Mouse (Mus musculus) stomach, postnatal 0 days (tissue): ENCODE measurements around the gene Cpa4. TPM values are rescaled to one million over a fixed set of nuclear protein-coding genes. Genes with fewer than 3 reads are reported as not detected.

Source experiments
- ATAC-seq: fragments of 200-750 bp; cut with Nextera tagmentation; 2 replicates; pipeline ENCODE4 v1.8.0; 2017; ENCODE audit not compliant: low FRiP score, low TSS enrichment
- DNase-seq: peaks from one replicate; pipeline ENCODE4 v3.0.0-alpha.2; 2016; ENCODE audit warnings: low spot score
- H3K27ac ChIP-seq: fragments of 300-500 bp; sonication (generic); replicated peaks from 2 replicates; pipeline ENCODE4 v1.5.1; 2014; ENCODE audit warnings: mild to moderate bottlenecking, control low read depth
- H3K27me3 ChIP-seq: fragments of 300-500 bp; sonication (generic); 2 replicates; pipeline ENCODE4 v1.6.1; 2014; ENCODE audit warnings: low read length; ENCODE audit not compliant: control insufficient read depth, insufficient read depth
- H3K36me3 ChIP-seq: fragments of 300-500 bp; sonication (generic); 2 replicates; pipeline ENCODE4 v1.6.1; 2014; ENCODE audit warnings: low read length, mixed read lengths; ENCODE audit not compliant: control insufficient read depth, insufficient read depth
- H3K4me1 ChIP-seq: fragments of 300-500 bp; sonication (generic); replicated peaks from 2 replicates; pipeline ENCODE4 v1.6.1; 2014; ENCODE audit warnings: antibody characterized with exemption; ENCODE audit not compliant: control insufficient read depth, insufficient read depth
- H3K4me2 ChIP-seq: fragments of 300-500 bp; sonication (generic); replicated peaks from 2 replicates; pipeline ENCODE4 v1.6.1; 2014; ENCODE audit warnings: low read depth, mild to moderate bottlenecking, control low read depth, moderate library complexity
- H3K4me3 ChIP-seq: fragments of 300-500 bp; sonication (generic); 2 replicates; pipeline ENCODE4 v1.5.1; 2014; ENCODE audit warnings: low read depth, low read length, control low read depth
- H3K9ac ChIP-seq: fragments of 300-500 bp; sonication (generic); 2 replicates; pipeline ENCODE4 v1.6.1; 2014; ENCODE audit warnings: mild to moderate bottlenecking, low read length, control low read depth, mixed read lengths
- H3K9me3 ChIP-seq: fragments of 300-500 bp; sonication (generic); 2 replicates; pipeline ENCODE4 v1.6.1; 2016; ENCODE audit warnings: low read length; ENCODE audit not compliant: control insufficient read depth
- CTCF ChIP-seq: IDR thresholded peaks from 2 replicates; pipeline ENCODE4 v1.5.1; 2016; ENCODE audit warnings: antibody characterized with exemption, low read depth, mild to moderate bottlenecking, moderate library complexity
- EP300 ChIP-seq: optimal IDR thresholded peaks from 2 replicates; pipeline ENCODE3; 2016; ENCODE audit warnings: antibody characterized with exemption
- WGBS: fragments of 180-500 bp; shearing (Covaris S2); extraction: QIAGEN DNeasy Blood & Tissue Kit; methylation state at CpG from one replicate; pipeline ENCODE4 v1.1.7; 2014; 5-methylcytosine and 5-hydroxymethylcytosine counted together
- polyA plus RNA-seq: library from polyadenylated mRNA; unstranded; fragments of >200 nt; fragmentation: Nextera tagmentation; extraction: Ambion mirVana; gene quantifications from 2 replicates; pipeline ENCODE4 v1.2.1, GENCODE M21; 2015

Gene Cpa4
- 32.7 and 33.7 TPM in 2 replicates for polyA plus RNA-seq

DNA sequence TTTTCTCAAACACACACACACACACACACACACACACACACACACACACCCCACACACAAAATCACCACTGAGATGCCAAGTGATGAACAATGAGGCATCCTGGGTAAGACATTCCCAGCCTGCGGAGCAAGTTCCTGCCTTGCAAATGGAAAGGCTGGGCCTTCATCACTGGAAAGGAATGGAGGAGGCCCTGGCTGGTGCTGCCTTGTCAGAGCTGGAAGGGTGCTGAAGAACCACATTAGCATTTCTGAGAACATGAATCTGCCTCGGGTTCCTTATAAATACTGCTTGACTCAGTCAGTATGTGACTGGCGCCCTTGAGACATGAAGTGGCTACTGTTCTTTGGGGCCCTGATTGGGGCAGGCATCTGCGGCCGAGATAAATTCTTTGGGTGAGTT, at the start of gene Cpa4:
Gene Cpa4 (plus strand): TSS at position 301 of the 400 bp plus-strand sequence.
- WGBS, result 69% methylated on average over 5 of the region's 5 CpGs

DNA sequence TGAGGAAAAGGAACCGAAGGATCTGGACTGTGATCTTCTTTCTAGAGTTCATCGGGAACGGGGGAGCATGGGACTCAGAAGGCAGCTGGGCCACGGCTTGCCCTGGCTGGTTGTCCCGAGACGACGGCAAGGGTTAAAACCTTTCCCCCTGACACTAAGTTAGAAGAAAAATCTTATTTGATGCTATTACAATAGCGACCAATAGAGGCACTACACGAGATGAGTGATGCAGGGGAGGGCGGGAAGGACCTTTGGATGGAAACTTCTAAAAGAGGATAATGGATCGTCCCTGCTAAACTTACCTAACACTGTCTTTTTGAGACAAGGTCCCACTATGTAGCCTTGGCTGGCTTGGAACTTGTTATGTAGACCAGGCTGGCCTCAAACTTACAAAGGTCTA, 47.8 kb upstream of the Cpa4 start:
- Histone ChIP-seq H3K9me3 (no peaks in the 10 kb centered on the region), H3K4me2 (no peak overlapping the region), H3K4me1 (no peaks in the 10 kb centered on the region), H3K36me3 (no peaks in the 10 kb centered on the region), H3K4me3 (no peak overlapping the region), H3K27me3 (no peaks in the 10 kb centered on the region), H3K9ac (no peak overlapping the region), H3K27ac (no peak overlapping the region)
- TF ChIP-seq EP300 (no peak), CTCF (peak; percentile 50)
- DNase-seq, result no peak
- WGBS, result 59% methylated on average over 11 of the region's 11 CpGs
- ATAC-seq, result no peak

More for the DNA sequence above, at the start of gene Cpa4:
- no peaks in the 10 kb centered on the region for H3K9me3 ChIP-seq
- TF ChIP-seq EP300 (no peak), CTCF (no peak)
- DNase-seq (no peak), ATAC-seq (no peak)
- no peaks in the 10 kb centered on the region for H3K27me3 ChIP-seq
- H3K4me1 ChIP-seq, result no peaks in the 10 kb centered on the region
- no peak within 1 kb of the TSS for H3K27ac ChIP-seq
- no peak within 1 kb of the TSS for H3K9ac ChIP-seq
- no peaks in the 10 kb centered on the region for H3K36me3 ChIP-seq
- no peak within 1 kb of the TSS for H3K4me3 ChIP-seq
- H3K4me2 ChIP-seq, result no peak within 1 kb of the TSS

DNA sequence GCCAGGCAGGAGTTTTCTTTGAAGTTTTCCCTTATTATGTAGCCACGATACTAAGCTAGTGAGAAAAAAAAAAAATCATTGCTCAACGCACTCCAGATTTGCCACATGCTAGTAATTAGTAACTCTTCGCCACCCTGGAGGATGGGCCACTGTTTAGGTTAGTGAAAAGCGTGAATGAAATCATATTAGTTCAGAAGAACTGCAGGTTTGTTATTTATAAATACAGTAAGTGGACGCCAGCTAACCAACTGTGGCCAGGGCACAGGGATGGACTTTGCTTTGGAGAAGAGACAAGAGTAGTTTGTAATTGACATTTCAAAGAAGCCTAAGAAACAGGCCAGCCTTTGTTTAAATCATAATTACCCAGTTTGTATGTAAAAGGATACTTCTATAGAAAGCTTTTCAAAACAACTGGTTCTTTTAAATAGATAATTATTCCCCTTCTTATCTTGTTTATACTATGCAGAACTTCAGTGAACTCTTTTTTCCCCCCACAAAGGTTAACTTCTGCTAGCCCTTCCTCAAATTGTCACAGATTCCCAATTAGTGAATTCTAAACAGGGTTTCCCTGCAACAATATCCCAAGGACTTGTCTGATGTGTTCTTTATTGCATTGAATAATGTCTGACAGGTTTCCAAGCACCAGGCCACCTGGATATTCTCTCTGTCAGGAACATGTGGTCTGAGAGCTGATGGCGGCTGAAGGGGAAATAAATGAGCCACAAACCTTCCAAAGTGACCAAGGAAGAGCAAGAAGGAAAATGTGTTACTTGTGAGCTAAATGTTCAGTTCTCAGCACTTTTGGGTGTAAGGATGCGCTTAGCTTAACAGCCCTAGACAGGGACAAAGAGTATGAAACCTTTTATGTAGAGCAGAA, 42.5 kb upstream of the Cpa4 start:
- H3K36me3 ChIP-seq, result no peaks in the 10 kb centered on the region
- 63% methylated on average over 7 of the region's 7 CpGs for WGBS
- DNase-seq, result no peak
- no peaks in the 10 kb centered on the region for H3K27me3 ChIP-seq
- H3K9ac ChIP-seq, result no peak overlapping the region
- H3K4me1 ChIP-seq, result no peaks in the 10 kb centered on the region
- no peak overlapping the region for H3K4me2 ChIP-seq
- ATAC-seq, result no peak
- H3K4me3 ChIP-seq, result no peak overlapping the region
- TF ChIP-seq EP300, result no peak
- no peak for TF ChIP-seq CTCF
- no peaks in the 10 kb centered on the region for H3K9me3 ChIP-seq
- H3K27ac ChIP-seq, result no peak overlapping the region

DNA sequence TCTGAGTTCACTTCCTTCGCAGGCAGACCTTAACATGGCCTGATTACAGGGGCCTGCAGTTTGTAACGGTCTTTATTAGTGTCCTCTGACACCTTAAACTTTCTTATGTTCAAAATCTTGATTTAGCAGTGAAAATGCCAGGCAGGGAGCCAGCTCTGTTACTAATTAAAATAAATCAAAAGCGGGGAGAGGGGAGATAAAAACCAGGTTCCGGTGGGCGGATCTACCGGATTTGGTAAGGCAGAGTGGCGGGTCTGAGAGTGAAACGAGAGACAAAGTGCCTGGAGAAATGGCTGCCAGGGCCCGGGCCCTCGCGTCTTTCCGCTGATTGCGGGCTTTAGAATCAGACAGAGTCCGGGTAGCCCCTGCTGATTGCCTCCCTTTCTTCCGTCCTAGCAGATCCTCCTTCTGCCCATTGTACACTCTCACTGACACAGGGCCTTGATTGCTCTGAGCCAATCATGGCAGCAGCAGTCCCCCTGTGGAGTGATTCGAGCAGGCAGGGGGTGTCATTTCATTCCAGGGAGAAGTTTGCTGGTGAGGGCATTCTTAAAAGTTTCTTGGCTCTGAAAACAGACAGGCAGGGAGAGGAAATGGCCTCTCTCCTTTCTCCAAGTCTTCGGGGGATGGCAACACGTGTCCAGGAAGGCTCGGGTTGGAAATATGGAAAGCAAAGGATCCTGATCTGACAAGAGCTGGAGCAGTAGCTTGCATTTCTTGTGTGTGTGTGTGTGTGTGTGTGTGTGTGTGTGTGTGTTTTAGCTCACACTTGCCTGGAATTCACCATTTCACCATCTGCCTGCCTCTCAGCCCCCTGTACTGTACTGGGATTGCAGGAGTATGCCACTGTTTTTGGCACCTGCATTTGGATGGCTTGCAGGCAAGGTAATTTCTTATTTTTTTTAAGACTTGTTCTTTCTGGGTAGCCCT, 41.3 kb upstream of the Cpa4 start:
- Histone ChIP-seq H3K9ac (no peak overlapping the region), H3K4me3 (no peak overlapping the region), H3K9me3 (no peaks in the 10 kb centered on the region), H3K27ac (peak overlapping the region; percentile 78), H3K4me1 (no peaks in the 10 kb centered on the region), H3K4me2 (0 out of 2 replicates have a peak overlapping the region, but pooled peaks have one; percentile 4), H3K27me3 (no peaks in the 10 kb centered on the region), H3K36me3 (no peaks in the 10 kb centered on the region)
- 27% methylated on average over 19 of the region's 19 CpGs for WGBS
- DNase-seq (peak; percentile 22), ATAC-seq (no peak)
- no peak; the same call in 1 of the 2 replicates for TF ChIP-seq CTCF
- TF ChIP-seq EP300, result no peak

DNA sequence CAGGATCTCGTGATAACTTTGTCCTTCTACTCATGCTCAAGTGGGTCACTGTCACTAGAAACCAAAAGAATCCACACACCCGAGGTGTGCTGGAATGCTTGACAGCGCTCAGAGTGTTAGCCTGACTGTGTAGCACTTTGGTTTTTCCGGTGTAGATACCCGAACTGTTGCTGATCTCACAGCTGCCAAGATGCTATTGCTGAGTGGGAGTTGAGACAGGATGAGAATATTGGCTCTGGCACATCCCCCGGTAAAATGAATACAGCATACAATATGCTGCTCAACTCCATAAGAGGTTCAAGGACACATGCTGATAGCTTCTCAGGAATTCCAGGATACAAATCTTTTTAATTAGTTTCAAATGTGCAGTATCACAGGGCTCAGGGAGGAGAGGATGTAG, 39.4 kb upstream of the Cpa4 start:
- Histone ChIP-seq H3K27me3 (no peaks in the 10 kb centered on the region), H3K36me3 (no peaks in the 10 kb centered on the region), H3K4me1 (no peaks in the 10 kb centered on the region), H3K27ac (no peak overlapping the region), H3K9ac (no peak overlapping the region), H3K9me3 (no peaks in the 10 kb centered on the region), H3K4me2 (no peak overlapping the region), H3K4me3 (no peak overlapping the region)
- WGBS, result 59% methylated on average over 6 of the region's 6 CpGs
- TF ChIP-seq CTCF (no peak), EP300 (no peak)
- no peak for ATAC-seq
- DNase-seq, result no peak
